Mouse (Mus musculus): ENCODE data around the gene Ankrd6. TPM values are rescaled to one million over a fixed set of nuclear protein-coding genes. Genes with fewer than 3 reads are reported as not detected.
A peak's percentile ranks its signal among the peaks of the same experiment; 100 is the strongest.
"Not testable (repeated sequence)": the region's sequence is repeated elsewhere in the genome, so short reads cannot be mapped to it uniquely, and the experiment has no call there.

Ankrd6 gene
- total and polyA plus RNA-seq, 3 experiments, result 1.1 to 1.8 TPM; not detected in 1

GRCm38 (mm10) chr4:32977331-32977730 is 26.7 kb upstream of the Ankrd6 start:
- Histone ChIP-seq H3K27me3 (ENCODE audit: control insufficient read depth in 1 of 2, insufficient read depth in 2 of 2, low read length in 2 of 2) (no peaks in the 10 kb centered on the region), H3K27ac (ENCODE audit: control insufficient read depth, low read depth, low read length) (no peak overlapping the region), H3K9me3 (replicated peaks; ENCODE audit: insufficient read depth, low read length) (no peaks in the 10 kb centered on the region), H3K4me1 (ENCODE audit: control insufficient read depth in 1 of 2, insufficient read depth in 2 of 2, low read length in 2 of 2) (peaks cover 0 to 4% of the 10 kb centered on the region in 2 experiments; a peak in 1 of 4 replicates), H3K79me2 (ENCODE audit: control insufficient read depth, insufficient read depth, low read length, poor library complexity) (no peaks in the 10 kb centered on the region), H3K36me3 (ENCODE audit: control insufficient read depth in 1 of 2, insufficient read depth in 2 of 2, low read length in 2 of 2) (peaks cover 0 to 2% of the 10 kb centered on the region in 2 experiments; a peak in 1 of 4 replicates), H3K9ac (ENCODE audit: control insufficient read depth, low read depth, low read length, poor library complexity, severe bottlenecking) (no peak overlapping the region), H3K4me3 (ENCODE audit: control insufficient read depth in 1 of 2, insufficient read depth in 1 of 2, low read depth in 2 of 2, low read length in 2 of 2) (no peak overlapping the region)
- TF ChIP-seq NRF1 (IDR thresholded peaks at IDR 0.05; ENCODE audit: insufficient read depth, low read depth, low read length, poor library complexity, severe bottlenecking), result no peak
- TF ChIP-seq POLR2AphosphoS5 (IDR thresholded peaks at IDR 0.05; ENCODE audit: borderline replicate concordance, low read depth, low read length), result no peak
- TF ChIP-seq GATA1 (IDR thresholded peaks at IDR 0.05; ENCODE audit: low read depth, low read length), result no peak
- no peak for TF ChIP-seq JUND (IDR thresholded peaks at IDR 0.05; ENCODE audit: low read depth, low read length)
- no peak for TF ChIP-seq EP300 (IDR thresholded peaks at IDR 0.05; ENCODE audit: low read depth in 1 of 2, low read length in 2 of 2)
- no peak for TF ChIP-seq NELFE (IDR thresholded peaks at IDR 0.05; ENCODE audit: low read depth, low read length)
- no peak for TF ChIP-seq ZNF384 (IDR thresholded peaks at IDR 0.05; ENCODE audit: low read depth, low read length)
- TF ChIP-seq CHD1 (IDR thresholded peaks at IDR 0.05; ENCODE audit: low read depth, low read length), result no peak
- TF ChIP-seq MEF2A (IDR thresholded peaks at IDR 0.05; ENCODE audit: extremely low read depth, insufficient replicate concordance, low read depth, low read length, poor library complexity, severe bottlenecking), result no peak
- no peak for TF ChIP-seq RAD21 (IDR thresholded peaks at IDR 0.05; ENCODE audit: low read depth, low read length)
- no peak for TF ChIP-seq CTCF (IDR thresholded peaks at IDR 0.05 in 2 of 3, conservative IDR thresholded peaks at IDR 0.05 in 1 of 3; ENCODE audit: control insufficient read depth in 1 of 3, insufficient read depth in 1 of 3, low read depth in 2 of 3, low read length in 3 of 3, poor library complexity in 1 of 3, severe bottlenecking in 1 of 3)
- no peak for TF ChIP-seq ZC3H11A (IDR thresholded peaks at IDR 0.05; ENCODE audit: low read depth, low read length)
- no peak for TF ChIP-seq TBP (IDR thresholded peaks at IDR 0.05; ENCODE audit: low read depth, low read length)
- no peak for TF ChIP-seq E2F4 (IDR thresholded peaks at IDR 0.05; ENCODE audit: borderline replicate concordance, low read depth, low read length)
- no peak for TF ChIP-seq ZMIZ1 (IDR thresholded peaks at IDR 0.05; ENCODE audit: low read depth, low read length)
- no peak for TF ChIP-seq MYC (IDR thresholded peaks at IDR 0.05; ENCODE audit: low read depth, low read length)
- DNase-seq (ENCODE audit: low read depth, low spot score), result peak; percentile 9

- not testable (repeated sequence) for H3K79me2 ChIP-seq (ENCODE audit: control insufficient read depth, insufficient read depth, low read length, poor library complexity); H3K9ac ChIP-seq (ENCODE audit: control insufficient read depth, low read depth, low read length, poor library complexity, severe bottlenecking); H3K36me3 ChIP-seq (ENCODE audit: control insufficient read depth in 1 of 2, insufficient read depth in 2 of 2, low read length in 2 of 2); H3K4me3 ChIP-seq (ENCODE audit: control insufficient read depth in 1 of 2, insufficient read depth in 1 of 2, low read depth in 2 of 2, low read length in 2 of 2); H3K27me3 ChIP-seq (ENCODE audit: control insufficient read depth in 1 of 2, insufficient read depth in 2 of 2, low read length in 2 of 2); H3K4me1 ChIP-seq (ENCODE audit: control insufficient read depth in 1 of 2, insufficient read depth in 2 of 2, low read length in 2 of 2); DNase-seq (ENCODE audit: low read depth, low spot score); H3K9me3 ChIP-seq (replicated peaks; ENCODE audit: insufficient read depth, low read length); H3K27ac ChIP-seq (ENCODE audit: control insufficient read depth, low read depth, low read length)
Measured at GRCm38 (mm10) chr4:32964619-32965018, 14.0 kb upstream of the Ankrd6 start.
